Mouse (Mus musculus) CH12.LX (cell line): ENCODE results near the gene Kif26a. TPM values are rescaled to one million over a fixed set of nuclear protein-coding genes. Genes with fewer than 3 reads are reported as not detected.

Experiments
- DNase-seq: peaks from one replicate; pipeline ENCODE4 v3.0.0-alpha.2; 2013; ENCODE audit errors: extremely low read depth
- H3K27ac ChIP-seq: 2 replicates; pipeline ENCODE4 v1.5.1; 2012; ENCODE audit warnings: low read depth, mild to moderate bottlenecking, control low read depth, moderate library complexity; ENCODE audit not compliant: insufficient read depth
- H3K27me3 ChIP-seq: replicated peaks from 2 replicates; pipeline ENCODE3; 2012; ENCODE audit warnings: inconsistent platforms
- H3K36me3 ChIP-seq, 2 experiments: replicated peaks in 1 of 2; 2 replicates each; pipeline versions ENCODE3 to v1.6.1; 2012; ENCODE audit warnings: inconsistent platforms in 1 of 2, low read length in 1 of 2, mild to moderate bottlenecking in 1 of 2, mixed read lengths in 1 of 2, moderate library complexity in 1 of 2; ENCODE audit not compliant: control insufficient read depth in 1 of 2, insufficient read depth in 1 of 2
- H3K4me1 ChIP-seq, 2 experiments: 2 replicates each; pipeline ENCODE4 v1.6.1; 2012; ENCODE audit warnings: inconsistent platforms in 1 of 2, moderate library complexity in 1 of 2; ENCODE audit not compliant: insufficient read depth in 2 of 2, control insufficient read depth in 1 of 2
- H3K4me2 ChIP-seq: 2 replicates; pipeline ENCODE4 v1.6.1; 2012; ENCODE audit warnings: low read depth, mild to moderate bottlenecking, control low read depth; ENCODE audit not compliant: poor library complexity, insufficient read depth, severe bottlenecking
- H3K4me3 ChIP-seq, 3 experiments: fragments of 150-350 bp in 1 of 3; sonication (generic) in 1 of 3; replicated peaks in 1 of 3; 2 replicates each; pipeline versions ENCODE3 to v1.5.1; 2011 to 2012; ENCODE audit warnings: low read depth in 2 of 3, low read length in 2 of 3, mild to moderate bottlenecking in 2 of 3, moderate library complexity in 2 of 3, control low read depth in 1 of 3, improper control_type of control experiment in 1 of 3, inconsistent platforms in 1 of 3, mixed read lengths in 1 of 3; ENCODE audit not compliant: poor library complexity in 1 of 3
- H3K79me2 ChIP-seq: replicated peaks from 2 replicates; pipeline ENCODE4 v1.6.1; 2012; ENCODE audit warnings: mild to moderate bottlenecking, moderate library complexity; ENCODE audit not compliant: control insufficient read depth, poor library complexity, insufficient read depth, severe bottlenecking; ENCODE audit errors: extremely low read depth
- H3K9ac ChIP-seq: 2 replicates; pipeline ENCODE4 v1.6.1; 2012; ENCODE audit warnings: low read depth, mild to moderate bottlenecking, control low read depth, moderate library complexity; ENCODE audit not compliant: insufficient read depth
- H3K9me3 ChIP-seq: replicated peaks from 2 replicates; pipeline ENCODE3; 2012; ENCODE audit warnings: low read length, inconsistent platforms, mixed read lengths
- BHLHE40 ChIP-seq: IDR thresholded peaks from 2 replicates; pipeline ENCODE4 v1.6.1; 2011; ENCODE audit warnings: mild to moderate bottlenecking, low read depth, low read length, improper control_type of control experiment
- CHD2 ChIP-seq: IDR thresholded peaks from 2 replicates; pipeline ENCODE4 v1.6.1; 2011; ENCODE audit warnings: low read length, improper control_type of control experiment
- CTCF ChIP-seq, 2 experiments: IDR thresholded peaks in 1 of 2; conservative IDR thresholded peaks in 1 of 2; 2 replicates each; pipeline ENCODE4 v1.5.1; 2011 to 2012; ENCODE audit warnings: low read depth in 2 of 2, low read length in 2 of 2, improper control_type of control experiment in 1 of 2, inconsistent platforms in 1 of 2, mild to moderate bottlenecking in 1 of 2, moderate library complexity in 1 of 2
- ELF1 ChIP-seq: IDR thresholded peaks from 2 replicates; pipeline ENCODE4 v1.6.1; 2014; ENCODE audit warnings: low read depth, mild to moderate bottlenecking, inconsistent platforms, low read length, improper control_type of control experiment
- IRF4 ChIP-seq: IDR thresholded peaks from 2 replicates; pipeline ENCODE4 v1.6.1; 2014; ENCODE audit warnings: low read depth, mild to moderate bottlenecking, inconsistent platforms, low read length, improper control_type of control experiment
- JUN ChIP-seq: IDR thresholded peaks from 2 replicates; pipeline ENCODE4 v1.6.1; 2011; ENCODE audit warnings: low read depth, mild to moderate bottlenecking, low read length, improper control_type of control experiment, moderate library complexity; ENCODE audit not compliant: insufficient read depth
- JUND ChIP-seq: conservative IDR thresholded peaks from 2 replicates; pipeline ENCODE4 v1.6.1; 2011; ENCODE audit warnings: low read depth, low read length, improper control_type of control experiment
- MAX ChIP-seq: IDR thresholded peaks from 2 replicates; pipeline ENCODE4 v1.6.1; 2011; ENCODE audit warnings: low read length, improper control_type of control experiment
- MAZ ChIP-seq: IDR thresholded peaks from 2 replicates; pipeline ENCODE4 v1.6.1; 2012; ENCODE audit warnings: low read depth, mild to moderate bottlenecking, inconsistent platforms, low read length, improper control_type of control experiment, moderate library complexity
- MEF2A ChIP-seq: IDR thresholded peaks from 2 replicates; pipeline ENCODE4 v1.6.1; 2014; ENCODE audit warnings: low read depth, mild to moderate bottlenecking, inconsistent platforms, low read length, improper control_type of control experiment, borderline replicate concordance
- MXI1 ChIP-seq: IDR thresholded peaks from 2 replicates; pipeline ENCODE4 v1.6.1; 2011; ENCODE audit warnings: mild to moderate bottlenecking, low read depth, low read length, improper control_type of control experiment
- MYC ChIP-seq: IDR thresholded peaks from 2 replicates; pipeline ENCODE4 v1.6.1; 2011; ENCODE audit warnings: low read depth, mild to moderate bottlenecking, improper control_type of control experiment, low read length
- NELFE ChIP-seq: IDR thresholded peaks from 2 replicates; pipeline ENCODE4 v1.6.1; 2011; ENCODE audit warnings: low read depth, low read length, improper control_type of control experiment
- POLR2AphosphoS2 ChIP-seq: IDR thresholded peaks from 2 replicates; pipeline ENCODE4 v1.6.1; 2011; ENCODE audit warnings: low read depth, low read length, improper control_type of control experiment
- RAD21 ChIP-seq: IDR thresholded peaks from 2 replicates; pipeline ENCODE4 v1.6.1; 2011; ENCODE audit warnings: low read depth, mild to moderate bottlenecking, low read length, improper control_type of control experiment, moderate library complexity
- SMC3 ChIP-seq: IDR thresholded peaks from 2 replicates; pipeline ENCODE4 v1.6.1; 2011; ENCODE audit warnings: low read depth, low read length, improper control_type of control experiment
- TCF12 ChIP-seq: IDR thresholded peaks from 2 replicates; pipeline ENCODE4 v1.6.1; 2014; ENCODE audit warnings: low read depth, mild to moderate bottlenecking, inconsistent platforms, low read length, improper control_type of control experiment
- UBTF ChIP-seq: IDR thresholded peaks from 2 replicates; pipeline ENCODE4 v1.6.1; 2012; ENCODE audit warnings: low read depth, mild to moderate bottlenecking, inconsistent platforms, low read length, improper control_type of control experiment, moderate library complexity
- USF1 ChIP-seq: IDR thresholded peaks from 2 replicates; pipeline ENCODE4 v1.6.1; 2014; ENCODE audit warnings: low read depth, mild to moderate bottlenecking, inconsistent platforms, low read length, improper control_type of control experiment
- ZMIZ1 ChIP-seq: IDR thresholded peaks from 2 replicates; pipeline ENCODE4 v1.6.1; 2012; ENCODE audit warnings: low read depth, mild to moderate bottlenecking, inconsistent platforms, low read length, improper control_type of control experiment
- dilution Hi-C: fragments of 300-500 bp; cut with MboI; formaldehyde crosslinking; loops from 2 replicates; pipeline ENCODE4 v1.14.3; 2020; ENCODE audit warnings: low sequenced_read_pairs; ENCODE audit not compliant: extremely low pct_unique_long_range_greater_than_20kb, extremely low pct_ligation_motif_present
- in situ Hi-C: fragments of 300-500 bp; cut with MboI; formaldehyde crosslinking; loops from 3 replicates; pipeline ENCODE4 v1.14.3; 2019; ENCODE audit warnings: low sequenced_read_pairs, low pct_ligation_motif_present, low pct_unique_long_range_greater_than_20kb, mixed read lengths
- polyA plus RNA-seq: library from polyadenylated mRNA; unstranded; fragments of >175 nt; gene quantifications from 2 replicates; pipeline ENCODE4 v1.2.1, GENCODE M21; 2012; ENCODE audit warnings: low read depth; ENCODE audit not compliant: insufficient read length
- total RNA-seq, 2 experiments: library from RNA; depleted of rRNA; stranded (reverse); fragments of 300-350 nt in 1 of 2; fragments of >200 nt in 1 of 2; gene quantifications; 2 replicates each; pipeline ENCODE4 v1.2.3; 2012 to 2014

The Kif26a gene
- total and polyA plus RNA-seq, 3 experiments = not detected

GRCm38 (mm10) chr12:112172214-112172613, 26.2 kb downstream of the Kif26a start:
- in situ Hi-C loops (no loop called here), dilution Hi-C loops (no loop called here)
- no peak for DNase-seq
- H3K4me3 ChIP-seq = no peak overlapping the region
- H3K79me2 ChIP-seq = no peaks in the 10 kb centered on the region
- no peak for TF ChIP-seq ELF1
- no peak for TF ChIP-seq JUND
- TF ChIP-seq JUN = no peak
- H3K36me3 ChIP-seq = no peaks in the 10 kb centered on the region
- no peak overlapping the region for H3K27ac ChIP-seq
- no peak overlapping the region for H3K9ac ChIP-seq
- H3K4me2 ChIP-seq = no peak overlapping the region
- H3K27me3 ChIP-seq = peaks cover 79% of the 10 kb centered on the region
- H3K9me3 ChIP-seq = no peaks in the 10 kb centered on the region
- peaks cover 2 to 9% of the 10 kb centered on the region in 2 experiments; a peak in 2 of 4 replicates for H3K4me1 ChIP-seq

GRCm38 (mm10) chr12:112177679-112178078, 31.7 kb downstream of the Kif26a start:
- DNase-seq = no peak
- Histone ChIP-seq H3K36me3 (no peaks in the 10 kb centered on the region), H3K4me2 (no peak overlapping the region), H3K9ac (no peak overlapping the region), H3K79me2 (no peaks in the 10 kb centered on the region), H3K9me3 (no peaks in the 10 kb centered on the region), H3K27me3 (peaks cover 68% of the 10 kb centered on the region), H3K4me1 (no peaks in the 10 kb centered on the region), H3K27ac (no peak overlapping the region), H3K4me3 (no peak overlapping the region)
- dilution Hi-C loops = no loop called here
- no peak for TF ChIP-seq RAD21
- no peak for TF ChIP-seq TCF12
- TF ChIP-seq USF1 = no peak
- no peak for TF ChIP-seq NELFE
- no peak for TF ChIP-seq SMC3
- TF ChIP-seq CTCF (conservative IDR thresholded peaks at IDR 0.05 in 1 of 2, IDR thresholded peaks at IDR 0.05 in 1 of 2; ENCODE audit: low read depth in 2 of 2, low read length in 2 of 2) = no peak
- no peak for TF ChIP-seq ZMIZ1
- TF ChIP-seq MXI1 = no peak
- no peak for TF ChIP-seq CHD2
- no peak for TF ChIP-seq MAX
- no peak for TF ChIP-seq BHLHE40
- TF ChIP-seq UBTF = no peak
- TF ChIP-seq MYC = no peak
- TF ChIP-seq POLR2AphosphoS2 = no peak
- TF ChIP-seq MEF2A = no peak
- TF ChIP-seq JUN = no peak
- no peak for TF ChIP-seq MAZ
- no peak for TF ChIP-seq IRF4
- in situ Hi-C loops = no loop called here
